Mouse (Mus musculus) urinary bladder, postnatal 10 days (tissue): ENCODE measurements around the gene Acap1.

Source experiments
- DNase-seq: peaks from one replicate; pipeline ENCODE4 v3.0.0; 2022; ENCODE audit warnings: low spot score

Acap1 gene

GRCm38 (mm10) chr11:69837604-69837951, 57.8 kb downstream of the Acap1 start, which contains the start of gene Nlgn2:
Gene Nlgn2 (minus strand): TSS chr11:69837784.
- DNase-seq, result no peak

DNA sequence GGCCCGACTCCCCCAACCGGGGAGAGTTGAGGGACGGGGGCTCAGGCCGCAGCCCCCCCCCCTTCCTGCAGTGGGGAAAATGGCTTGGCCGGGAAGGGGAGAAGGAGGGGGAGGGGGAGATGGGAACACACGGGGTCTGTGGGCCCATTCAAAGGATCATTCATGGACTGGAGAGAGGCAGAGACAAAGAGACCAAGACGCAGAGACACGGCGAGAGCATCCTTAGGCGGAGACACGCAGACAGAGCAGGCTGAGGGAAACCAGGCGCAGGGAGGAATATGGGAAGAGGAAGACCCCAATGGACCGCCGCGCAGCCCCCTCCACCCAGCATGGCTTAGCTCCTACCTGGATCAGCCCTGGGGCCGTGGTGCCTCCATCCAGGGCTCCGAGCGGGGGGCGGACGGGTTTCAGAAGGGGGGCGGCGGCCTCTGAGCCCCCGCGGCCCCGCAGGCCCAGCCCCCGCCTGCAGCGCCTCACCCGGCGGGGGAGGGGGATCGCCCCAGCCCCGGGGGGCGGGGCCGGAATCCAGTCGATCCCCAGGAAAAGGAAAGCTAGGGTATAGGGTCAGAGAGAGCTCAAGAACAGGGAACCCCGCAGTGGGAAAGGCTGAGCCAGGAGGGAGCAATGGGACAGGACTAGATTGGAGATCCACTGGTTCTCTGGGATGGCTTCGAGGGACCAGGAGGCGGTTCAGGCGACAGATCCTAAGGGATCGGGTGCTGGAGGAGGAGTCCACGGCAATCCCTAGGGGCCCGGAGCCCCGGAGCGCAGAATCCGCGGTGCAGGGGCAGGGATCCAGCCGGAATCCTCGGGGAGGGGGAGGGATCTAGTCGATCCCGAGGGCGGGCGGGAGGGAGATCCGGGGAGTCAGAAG, 58.4 kb downstream of the Acap1 start:
- no peak for DNase-seq

DNA sequence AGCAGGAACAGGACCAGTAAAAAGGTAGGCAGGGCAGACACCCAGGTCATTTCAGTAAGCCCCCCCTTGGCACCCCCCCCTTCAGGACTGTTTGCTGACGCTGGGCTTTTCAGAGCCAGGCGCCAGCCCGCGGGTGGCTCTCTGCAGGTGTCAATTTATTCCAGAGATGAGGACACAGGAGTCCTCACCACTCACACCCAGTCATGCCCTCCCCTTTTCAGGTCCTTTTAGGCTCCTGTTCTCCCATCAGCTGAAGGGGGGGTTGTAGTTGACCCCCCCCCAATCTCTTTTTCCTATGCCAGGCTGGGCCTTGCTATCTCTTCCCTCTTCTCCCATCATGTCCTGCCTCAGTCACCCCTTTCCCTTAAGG, 59.4 kb downstream of the Acap1 start:
- no peak for DNase-seq

- no peak for DNase-seq
Observed at GRCm38 (mm10) chr11:69835326-69835965, 59.9 kb downstream of the Acap1 start.

GRCm38 (mm10) chr11:69834001-69834549, 61.3 kb downstream of the Acap1 start:
- DNase-seq, result no peak

- DNase-seq, result no peak
Observed at GRCm38 (mm10) chr11:69833554-69833953, 61.8 kb downstream of the Acap1 start.
